Mouse (Mus musculus): ENCODE measurements around the gene Gm28372. TPM values are rescaled to one million over a fixed set of nuclear protein-coding genes. Genes with fewer than 3 reads are reported as not detected.

Gm28372 gene
- total and polyA plus RNA-seq, 3 experiments = not detected

DNA sequence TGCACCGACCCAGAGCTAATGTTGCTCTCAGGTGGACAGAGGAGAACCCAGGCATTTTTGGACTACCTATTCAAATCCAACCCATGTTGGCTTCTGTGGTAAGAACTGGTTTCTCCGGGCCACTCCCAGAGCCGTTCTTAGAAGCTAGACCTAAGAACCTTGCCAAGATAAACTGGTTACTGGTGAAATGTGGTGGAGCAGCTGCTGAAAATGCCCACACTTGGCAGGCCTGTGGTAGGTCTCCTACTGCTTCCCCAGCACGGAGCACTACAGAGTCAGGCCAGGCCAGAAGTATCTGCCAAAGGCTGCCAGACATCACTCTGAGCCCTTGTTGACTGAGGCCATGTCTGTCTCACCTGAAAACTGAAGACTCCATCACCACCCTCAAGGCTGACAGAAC is 30.1 kb upstream of the Gm28372 start:
- H3K36me3 ChIP-seq (ENCODE audit: control insufficient read depth, insufficient read depth, low read length) = no peaks in the 10 kb centered on the region
- no peak overlapping the region for H3K9ac ChIP-seq (ENCODE audit: low read depth, low read length)
- intact Hi-C loops (cut with DNase I) = no loop called here
- no peaks in the 10 kb centered on the region for H3K79me2 ChIP-seq (replicated peaks; ENCODE audit: control insufficient read depth, insufficient read depth, low read length)
- TF ChIP-seq EP300 (IDR thresholded peaks at IDR 0.05; ENCODE audit: insufficient read depth, low read depth, low read length) = no peak
- no peak for TF ChIP-seq CTCF (IDR thresholded peaks at IDR 0.05)
- TF ChIP-seq POLR2A (IDR thresholded peaks at IDR 0.05; ENCODE audit: insufficient read depth, low read depth, low read length) = no peak
- DNase-seq = no peak
- WGBS = 66% methylated on average over 4 of the region's 4 CpGs
- H3K27ac ChIP-seq = no peak overlapping the region
- H3K27me3 ChIP-seq (ENCODE audit: control insufficient read depth, insufficient read depth, low read length) = no peaks in the 10 kb centered on the region
- H3K4me1 ChIP-seq (ENCODE audit: control insufficient read depth, insufficient read depth, low read length) = no peaks in the 10 kb centered on the region
- H3K4me3 ChIP-seq = no peak overlapping the region

GRCm38 (mm10) chr2:130383205-130383604 is 21.8 kb upstream of the Gm28372 start:
- no peak for DNase-seq

DNA sequence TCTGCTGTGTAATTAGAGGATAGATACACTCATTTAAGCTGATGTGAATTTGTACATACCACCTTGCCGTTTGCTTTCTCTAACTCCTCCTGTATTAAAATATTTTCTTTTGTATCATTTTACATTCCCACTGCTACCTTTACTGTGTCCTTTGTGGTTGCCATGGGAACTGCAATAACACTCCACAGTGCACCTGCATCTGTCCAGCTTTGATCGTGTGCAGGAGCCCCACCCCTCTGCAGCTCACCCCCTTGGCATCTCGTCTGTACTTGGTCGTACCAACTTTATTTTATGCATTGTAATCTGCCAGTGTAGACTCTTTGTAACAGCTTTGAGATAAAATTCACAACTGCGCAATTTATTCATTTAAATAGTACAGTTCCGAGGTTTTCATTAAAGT is 21.1 kb upstream of the Gm28372 start:
- Histone ChIP-seq H3K27me3 (ENCODE audit: control insufficient read depth, insufficient read depth, low read length) (peaks cover 3% of the 10 kb centered on the region; the same call in 1 of the 2 replicates), H3K4me3 (no peak overlapping the region), H3K27ac (no peak overlapping the region), H3K36me3 (ENCODE audit: control insufficient read depth, insufficient read depth, low read length) (no peaks in the 10 kb centered on the region), H3K4me1 (ENCODE audit: control insufficient read depth, insufficient read depth, low read length) (no peaks in the 10 kb centered on the region), H3K79me2 (replicated peaks; ENCODE audit: control insufficient read depth, insufficient read depth, low read length) (no peaks in the 10 kb centered on the region), H3K9ac (ENCODE audit: low read depth, low read length) (no peak overlapping the region)
- intact Hi-C loops (cut with DNase I) = no loop called here
- WGBS = 72% methylated on average over 6 of the region's 6 CpGs
- no peak for DNase-seq
- no peak for TF ChIP-seq CTCF (IDR thresholded peaks at IDR 0.05)
- no peak for TF ChIP-seq EP300 (IDR thresholded peaks at IDR 0.05; ENCODE audit: insufficient read depth, low read depth, low read length)
- no peak for TF ChIP-seq POLR2A (IDR thresholded peaks at IDR 0.05; ENCODE audit: insufficient read depth, low read depth, low read length)

More at GRCm38 (mm10) chr2:130383205-130383604, 21.8 kb upstream of the Gm28372 start:
- TF ChIP-seq EP300 (IDR thresholded peaks at IDR 0.05; ENCODE audit: insufficient read depth, low read depth, low read length) (no peak), POLR2A (IDR thresholded peaks at IDR 0.05; ENCODE audit: insufficient read depth, low read depth, low read length) (no peak), CTCF (IDR thresholded peaks at IDR 0.05) (no peak)
- no peak overlapping the region for H3K9ac ChIP-seq (ENCODE audit: low read depth, low read length)
- intact Hi-C loops (cut with DNase I) = no loop called here
- H3K79me2 ChIP-seq (replicated peaks; ENCODE audit: control insufficient read depth, insufficient read depth, low read length) = no peaks in the 10 kb centered on the region
- WGBS = 63% methylated on average over 3 of the region's 3 CpGs
- no peak overlapping the region for H3K4me3 ChIP-seq
- no peak overlapping the region for H3K27ac ChIP-seq
- no peaks in the 10 kb centered on the region for H3K36me3 ChIP-seq (ENCODE audit: control insufficient read depth, insufficient read depth, low read length)
- H3K27me3 ChIP-seq (ENCODE audit: control insufficient read depth, insufficient read depth, low read length) = peaks cover 3% of the 10 kb centered on the region; the same call in 1 of the 2 replicates
- no peaks in the 10 kb centered on the region for H3K4me1 ChIP-seq (ENCODE audit: control insufficient read depth, insufficient read depth, low read length)

- Histone ChIP-seq H3K36me3 (ENCODE audit: control insufficient read depth, insufficient read depth, low read length) (no peaks in the 10 kb centered on the region), H3K4me3 (no peak overlapping the region), H3K27me3 (ENCODE audit: control insufficient read depth, insufficient read depth, low read length) (peaks cover 3% of the 10 kb centered on the region; the same call in 1 of the 2 replicates), H3K27ac (no peak overlapping the region), H3K4me1 (ENCODE audit: control insufficient read depth, insufficient read depth, low read length) (no peaks in the 10 kb centered on the region), H3K9ac (ENCODE audit: low read depth, low read length) (no peak overlapping the region), H3K79me2 (replicated peaks; ENCODE audit: control insufficient read depth, insufficient read depth, low read length) (no peaks in the 10 kb centered on the region)
- TF ChIP-seq POLR2A (IDR thresholded peaks at IDR 0.05; ENCODE audit: insufficient read depth, low read depth, low read length) (no peak), CTCF (IDR thresholded peaks at IDR 0.05) (no peak), EP300 (IDR thresholded peaks at IDR 0.05; ENCODE audit: insufficient read depth, low read depth, low read length) (no peak)
- 48% methylated on average over 1 of the region's 1 CpGs for WGBS
- DNase-seq = no peak
- intact Hi-C loops (cut with DNase I) = no loop called here
Measured at GRCm38 (mm10) chr2:130386212-130386611, 18.8 kb upstream of the Gm28372 start.

DNA sequence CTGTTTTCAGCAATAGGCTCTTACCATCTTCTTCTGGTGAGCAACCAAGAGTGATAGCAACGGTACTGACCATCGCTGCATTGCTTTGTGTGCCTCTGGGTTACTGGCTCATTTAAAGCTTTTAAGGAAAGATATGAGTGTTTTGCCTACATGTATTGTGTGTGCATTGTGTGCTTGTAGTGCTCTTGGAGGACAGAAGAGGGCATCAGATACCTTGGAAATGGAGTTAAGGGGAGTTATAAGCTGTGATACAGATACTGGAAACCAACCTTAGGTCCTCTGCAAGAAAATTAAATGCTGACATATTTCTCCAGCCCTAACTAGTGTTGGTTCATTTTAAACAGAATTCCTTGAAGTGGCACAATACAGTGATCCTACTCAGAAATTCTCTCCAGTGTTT is 16.2 kb upstream of the Gm28372 start:
- no peak overlapping the region for H3K9ac ChIP-seq (ENCODE audit: low read depth, low read length)
- 83% methylated on average over 2 of the region's 2 CpGs for WGBS
- TF ChIP-seq CTCF (IDR thresholded peaks at IDR 0.05) (peak; percentile 49), EP300 (IDR thresholded peaks at IDR 0.05; ENCODE audit: insufficient read depth, low read depth, low read length) (no peak)
- H3K36me3 ChIP-seq (ENCODE audit: control insufficient read depth, insufficient read depth, low read length) = no peaks in the 10 kb centered on the region
- H3K27ac ChIP-seq = no peak overlapping the region
- no peak for DNase-seq
- H3K27me3 ChIP-seq (ENCODE audit: control insufficient read depth, insufficient read depth, low read length) = 0 out of 2 replicates have a peak, but pooled peaks cover 2% of the 10 kb centered on the region
- no peaks in the 10 kb centered on the region for H3K4me1 ChIP-seq (ENCODE audit: control insufficient read depth, insufficient read depth, low read length)
- no peak overlapping the region for H3K4me3 ChIP-seq
- no peaks in the 10 kb centered on the region for H3K79me2 ChIP-seq (replicated peaks; ENCODE audit: control insufficient read depth, insufficient read depth, low read length)
- intact Hi-C loops (cut with DNase I) = no loop called here

- no peak for DNase-seq
- Histone ChIP-seq H3K79me2 (replicated peaks; ENCODE audit: control insufficient read depth, insufficient read depth, low read length) (no peaks in the 10 kb centered on the region), H3K4me1 (ENCODE audit: control insufficient read depth, insufficient read depth, low read length) (no peaks in the 10 kb centered on the region), H3K27ac (no peak overlapping the region), H3K4me3 (no peak overlapping the region), H3K36me3 (ENCODE audit: control insufficient read depth, insufficient read depth, low read length) (no peaks in the 10 kb centered on the region), H3K9ac (ENCODE audit: low read depth, low read length) (no peak overlapping the region), H3K27me3 (ENCODE audit: control insufficient read depth, insufficient read depth, low read length) (0 out of 2 replicates have a peak, but pooled peaks cover 2% of the 10 kb centered on the region)
- intact Hi-C loops (cut with DNase I) = loop anchor here (10.0 kb wide), 1 partner anchor 76 kb away; no protein-coding TSS in a partner anchor
- no peak for TF ChIP-seq EP300 (IDR thresholded peaks at IDR 0.05; ENCODE audit: insufficient read depth, low read depth, low read length)
- 83% methylated on average over 11 of the region's 11 CpGs for WGBS
Measured at GRCm38 (mm10) chr2:130390993-130391625, 13.9 kb upstream of the Gm28372 start.

Data from heart, adult 2 months (tissue).